Mouse (Mus musculus): ENCODE data around the gene Srgap2. TPM values are rescaled to one million over a fixed set of nuclear protein-coding genes. Genes with fewer than 3 reads are reported as not detected.

Srgap2 gene
- polyA plus RNA-seq, 1 experiment from 2014 or later = 4.1 TPM

GRCm38 (mm10) chr1:131454386-131454785, 72.8 kb downstream of the Srgap2 start:
- Histone ChIP-seq H3K9me3 (ENCODE audit: low read length) (no peaks in the 10 kb centered on the region), H3K27me3 (ENCODE audit: insufficient read depth, low read length) (no peaks in the 10 kb centered on the region), H3K4me2 (ENCODE audit: low read depth, low read length) (no peak overlapping the region), H3K36me3 (replicated peaks; ENCODE audit: insufficient read depth, low read length) (no peaks in the 10 kb centered on the region), H3K4me1 (ENCODE audit: insufficient read depth) (no peaks in the 10 kb centered on the region), H3K9ac (replicated peaks) (no peak overlapping the region), H3K4me3 (ENCODE audit: low read depth, low read length) (no peak overlapping the region), H3K27ac (ENCODE audit: low read depth) (no peak overlapping the region)
- DNase-seq = no peak
- WGBS (ENCODE audit: insufficient replicate concordance) = 65% methylated on average over 2 of the region's 2 CpGs
- no peak for ATAC-seq
- TF ChIP-seq CTCF (IDR thresholded peaks at IDR 0.05; ENCODE audit: low read depth) = no peak
- no peak for TF ChIP-seq EP300 (IDR thresholded peaks at IDR 0.05; ENCODE audit: low read depth)

DNA sequence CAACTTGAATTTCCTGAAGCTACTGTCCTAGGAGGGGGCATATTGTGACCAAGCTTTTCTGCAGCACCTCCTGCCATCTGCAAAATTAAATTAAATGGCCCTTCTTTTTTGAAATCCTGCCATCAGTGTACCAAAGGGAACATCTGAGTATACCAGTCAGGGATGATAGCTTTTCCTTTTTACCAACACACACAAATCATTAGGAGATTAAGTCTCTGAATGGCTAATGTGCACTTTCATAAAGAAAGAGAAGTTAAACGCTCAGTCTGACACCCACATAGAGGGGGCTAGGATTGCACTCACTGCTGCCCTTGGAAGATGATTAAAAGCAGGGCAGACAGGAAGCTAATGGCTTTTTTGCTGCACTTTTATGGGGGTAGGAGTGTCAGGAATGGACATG, 73.8 kb downstream of the Srgap2 start:
- Histone ChIP-seq H3K27ac (ENCODE audit: low read depth) (no peak overlapping the region), H3K4me1 (ENCODE audit: insufficient read depth) (peaks cover 5% of the 10 kb centered on the region), H3K36me3 (replicated peaks; ENCODE audit: insufficient read depth, low read length) (no peaks in the 10 kb centered on the region), H3K4me3 (ENCODE audit: low read depth, low read length) (no peak overlapping the region), H3K9me3 (ENCODE audit: low read length) (no peaks in the 10 kb centered on the region), H3K9ac (replicated peaks) (no peak overlapping the region), H3K27me3 (ENCODE audit: insufficient read depth, low read length) (no peaks in the 10 kb centered on the region), H3K4me2 (ENCODE audit: low read depth, low read length) (no peak overlapping the region)
- DNase-seq (no peak), ATAC-seq (no peak)
- WGBS (ENCODE audit: insufficient replicate concordance) = 60% methylated on average over 1 of the region's 1 CpGs
- TF ChIP-seq EP300 (IDR thresholded peaks at IDR 0.05; ENCODE audit: low read depth) = no peak
- no peak for TF ChIP-seq CTCF (IDR thresholded peaks at IDR 0.05; ENCODE audit: low read depth)

DNA sequence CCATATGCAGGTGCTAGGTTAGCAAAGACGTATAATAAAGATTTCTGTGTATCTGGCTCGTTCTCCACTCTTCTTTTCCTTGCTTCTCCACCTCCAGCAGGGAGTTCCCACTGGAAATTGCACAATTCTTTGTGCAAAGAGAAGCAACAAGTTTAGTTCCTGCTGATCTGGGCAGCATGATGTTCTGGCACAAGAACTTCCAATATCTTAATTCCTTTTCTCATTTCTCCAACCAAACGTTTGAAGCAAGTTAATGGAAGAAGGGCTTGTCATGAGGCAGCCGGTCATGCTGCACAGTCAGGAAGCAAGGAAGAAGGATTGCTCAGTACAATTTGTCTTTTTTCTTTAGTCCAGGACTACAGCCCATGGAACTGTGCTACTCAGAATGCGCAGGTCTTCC, 78.8 kb downstream of the Srgap2 start:
- Histone ChIP-seq H3K9ac (replicated peaks) (no peak overlapping the region), H3K27me3 (ENCODE audit: insufficient read depth, low read length) (no peaks in the 10 kb centered on the region), H3K27ac (ENCODE audit: low read depth) (0 out of 2 replicates have a peak overlapping the region, but pooled peaks have one; percentile 7), H3K4me1 (ENCODE audit: insufficient read depth) (peaks cover 25% of the 10 kb centered on the region), H3K36me3 (replicated peaks; ENCODE audit: insufficient read depth, low read length) (no peaks in the 10 kb centered on the region), H3K9me3 (ENCODE audit: low read length) (no peaks in the 10 kb centered on the region), H3K4me3 (ENCODE audit: low read depth, low read length) (no peak overlapping the region), H3K4me2 (ENCODE audit: low read depth, low read length) (no peak overlapping the region)
- TF ChIP-seq CTCF (IDR thresholded peaks at IDR 0.05; ENCODE audit: low read depth) (no peak), EP300 (IDR thresholded peaks at IDR 0.05; ENCODE audit: low read depth) (no peak)
- WGBS (ENCODE audit: insufficient replicate concordance) = 68% methylated on average over 5 of the region's 5 CpGs
- ATAC-seq = no peak
- DNase-seq = no peak

DNA sequence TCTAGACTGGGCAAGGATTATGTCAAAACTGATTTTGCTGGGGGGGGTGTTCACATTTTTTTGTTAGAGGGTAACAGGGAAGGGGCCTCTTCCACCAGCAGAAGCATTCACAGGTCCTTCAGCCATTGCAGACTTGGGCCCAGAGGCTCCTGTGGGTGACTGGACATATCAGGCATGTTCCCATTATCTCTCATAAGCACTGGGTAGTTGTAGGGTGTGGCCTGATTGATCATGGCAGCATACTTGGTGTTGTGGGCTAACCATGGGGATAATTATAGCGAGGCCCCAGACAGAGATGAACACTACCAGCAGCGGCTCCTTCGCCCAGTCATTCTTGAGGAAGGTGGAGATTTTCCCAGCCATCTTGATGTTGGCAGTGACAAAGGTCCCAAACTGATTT, 79.8 kb downstream of the Srgap2 start:
- DNase-seq = peak; percentile 48
- peak overlapping the region; percentile 60 for H3K27ac ChIP-seq (ENCODE audit: low read depth)
- 71% methylated on average over 3 of the region's 3 CpGs for WGBS (ENCODE audit: insufficient replicate concordance)

GRCm38 (mm10) chr1:131446577-131446976, 80.6 kb downstream of the Srgap2 start:
- H3K9ac ChIP-seq (replicated peaks) = no peak overlapping the region
- TF ChIP-seq CTCF (IDR thresholded peaks at IDR 0.05; ENCODE audit: low read depth) (no peak), EP300 (IDR thresholded peaks at IDR 0.05; ENCODE audit: low read depth) (no peak)
- H3K4me2 ChIP-seq (ENCODE audit: low read depth, low read length) = no peak overlapping the region
- no peaks in the 10 kb centered on the region for H3K27me3 ChIP-seq (ENCODE audit: insufficient read depth, low read length)
- H3K9me3 ChIP-seq (ENCODE audit: low read length) = no peaks in the 10 kb centered on the region
- peak overlapping the region; percentile 37; the same call in 1 of the 2 replicates for H3K27ac ChIP-seq (ENCODE audit: low read depth)
- H3K4me3 ChIP-seq (ENCODE audit: low read depth, low read length) = no peak overlapping the region
- peaks cover 25% of the 10 kb centered on the region for H3K4me1 ChIP-seq (ENCODE audit: insufficient read depth)
- ATAC-seq (no peak), DNase-seq (no peak)
- WGBS (ENCODE audit: insufficient replicate concordance) = 84% methylated on average over 4 of the region's 4 CpGs
- H3K36me3 ChIP-seq (replicated peaks; ENCODE audit: insufficient read depth, low read length) = no peaks in the 10 kb centered on the region

More for the DNA sequence above, 79.8 kb downstream of the Srgap2 start:
- TF ChIP-seq EP300 (IDR thresholded peaks at IDR 0.05; ENCODE audit: low read depth) (peak; percentile 84), CTCF (IDR thresholded peaks at IDR 0.05; ENCODE audit: low read depth) (no peak)
- H3K9me3 ChIP-seq (ENCODE audit: low read length) = no peaks in the 10 kb centered on the region
- peaks cover 25% of the 10 kb centered on the region for H3K4me1 ChIP-seq (ENCODE audit: insufficient read depth)
- no peaks in the 10 kb centered on the region for H3K27me3 ChIP-seq (ENCODE audit: insufficient read depth, low read length)
- no peak overlapping the region for H3K9ac ChIP-seq (replicated peaks)
- no peaks in the 10 kb centered on the region for H3K36me3 ChIP-seq (replicated peaks; ENCODE audit: insufficient read depth, low read length)
- H3K4me2 ChIP-seq (ENCODE audit: low read depth, low read length) = peak overlapping the region; percentile 40
- ATAC-seq = peak; percentile 99
- H3K4me3 ChIP-seq (ENCODE audit: low read depth, low read length) = no peak overlapping the region

- H3K9ac ChIP-seq (replicated peaks) = no peak overlapping the region
- ATAC-seq = peak; percentile 31; the same call in 1 of the 2 replicates
- WGBS (ENCODE audit: insufficient replicate concordance) = 61% methylated on average over 11 of the region's 11 CpGs
- H3K27me3 ChIP-seq (ENCODE audit: insufficient read depth, low read length) = no peaks in the 10 kb centered on the region
- H3K4me1 ChIP-seq (ENCODE audit: insufficient read depth) = no peaks in the 10 kb centered on the region
- no peak overlapping the region for H3K27ac ChIP-seq (ENCODE audit: low read depth)
- TF ChIP-seq CTCF (IDR thresholded peaks at IDR 0.05; ENCODE audit: low read depth) (no peak), EP300 (IDR thresholded peaks at IDR 0.05; ENCODE audit: low read depth) (no peak)
- no peaks in the 10 kb centered on the region for H3K9me3 ChIP-seq (ENCODE audit: low read length)
- no peak for DNase-seq
- peaks cover 3% of the 10 kb centered on the region; the same call in 1 of the 2 replicates for H3K36me3 ChIP-seq (replicated peaks; ENCODE audit: insufficient read depth, low read length)
- H3K4me2 ChIP-seq (ENCODE audit: low read depth, low read length) = no peak overlapping the region
- H3K4me3 ChIP-seq (ENCODE audit: low read depth, low read length) = no peak overlapping the region
Observed at GRCm38 (mm10) chr1:131438556-131438955, 88.6 kb downstream of the Srgap2 start.

GRCm38 (mm10) chr1:131437975-131438374, 89.2 kb downstream of the Srgap2 start:
- Histone ChIP-seq H3K4me3 (ENCODE audit: low read depth, low read length) (no peak overlapping the region), H3K9me3 (ENCODE audit: low read length) (no peaks in the 10 kb centered on the region), H3K27me3 (ENCODE audit: insufficient read depth, low read length) (no peaks in the 10 kb centered on the region), H3K9ac (replicated peaks) (no peak overlapping the region), H3K36me3 (replicated peaks; ENCODE audit: insufficient read depth, low read length) (peaks cover 3% of the 10 kb centered on the region; the same call in 1 of the 2 replicates), H3K27ac (ENCODE audit: low read depth) (no peak overlapping the region), H3K4me1 (ENCODE audit: insufficient read depth) (no peaks in the 10 kb centered on the region), H3K4me2 (ENCODE audit: low read depth, low read length) (no peak overlapping the region)
- TF ChIP-seq CTCF (IDR thresholded peaks at IDR 0.05; ENCODE audit: low read depth) = no peak
- TF ChIP-seq EP300 (IDR thresholded peaks at IDR 0.05; ENCODE audit: low read depth) = no peak
- DNase-seq (no peak), ATAC-seq (no peak)

All from liver, postnatal 0 days (tissue).